Mouse (Mus musculus) lung, adult 2 months (tissue): ENCODE results near the gene Grid2.

ENCODE experiments used
- CTCF ChIP-seq: fragments of 200-500 bp; IDR thresholded peaks from 2 replicates; pipeline ENCODE4 v1.5.1; 2011; ENCODE audit warnings: mild to moderate bottlenecking, low read length, control low read depth; ENCODE audit not compliant: insufficient read depth
- POLR2A ChIP-seq: fragments of 200-500 bp; IDR thresholded peaks from 2 replicates; pipeline ENCODE4 v1.6.1; 2011; ENCODE audit warnings: low read depth, mild to moderate bottlenecking, control low read depth, low read length, borderline replicate concordance; ENCODE audit errors: extremely low read depth

GRCm38 (mm10) chr6:64450770-64451169 lies 1195.1 kb downstream of the Grid2 start:
- no peak for TF ChIP-seq CTCF
- no peak for TF ChIP-seq POLR2A
